Mouse (Mus musculus): ENCODE results near the gene Gps2. TPM values are rescaled to one million over a fixed set of nuclear protein-coding genes. Genes with fewer than 3 reads are reported as not detected.

Gene Gps2
- 20.7 and 21.7 TPM in 2 replicates for polyA plus RNA-seq (2021; fragmentation: Nextera tagmentation)
- long read RNA-seq, experiment 1, transcript Gps2-203 (11 exons, 1,159 nt), result major isoform, 6 of 16 reads
- long read RNA-seq, experiment 1, partial matches to known transcripts, result 4 of 16 reads
- long read RNA-seq, experiment 1, other reads (novel, unspliced or antisense), result 2 of 16 reads
- long read RNA-seq, experiment 2, transcript Gps2-203 (11 exons, 1,159 nt), result minor isoform, 11 of 58 reads
- long read RNA-seq, experiment 2, transcript Gps2-201 (10 exons, 1,220 nt), result major isoform, 30 of 58 reads
- long read RNA-seq, experiment 2, partial matches to known transcripts, result 11 of 58 reads
- long read RNA-seq, experiment 2, other reads (novel, unspliced or antisense), result 6 of 58 reads

GRCm38 (mm10) chr11:69913554-69914371 is at the start of gene Gps2:
TSS of gene Gps2 (plus strand) at chr11:69913888.

GRCm38 (mm10) chr11:69877878-69878277 is 35.8 kb upstream of the Gps2 start, which contains the start of gene Tmem95:
TSS of gene Tmem95 (minus strand) at chr11:69878018.

GRCm38 (mm10) chr11:69880853-69881603 is 32.7 kb upstream of the Gps2 start, which contains the start of gene Kctd11:
TSS of gene Kctd11 (minus strand) at chr11:69881406.

GRCm38 (mm10) chr11:69895291-69895690 is 18.4 kb upstream of the Gps2 start, which contains the start of gene Acap1:
TSS of gene Acap1 (minus strand) at chr11:69895539.

GRCm38 (mm10) chr11:69900471-69901405 is 12.9 kb upstream of the Gps2 start, which contains the start of the genes 2810408A11Rik and Neurl4:
TSS of gene 2810408A11Rik (minus strand) at chr11:69900987.
TSS of gene Neurl4 (plus strand) at chr11:69901072.

GRCm38 (mm10) chr11:69921114-69922011 is 7.7 kb downstream of the Gps2 start, which contains the start of gene Eif5a:
TSS of gene Eif5a (minus strand) at chr11:69921958.

GRCm38 (mm10) chr11:69935137-69935879 is 21.6 kb downstream of the Gps2 start, which contains the start of gene Ybx2:
TSS of gene Ybx2 (plus strand) at chr11:69935796.

GRCm38 (mm10) chr11:69948066-69948762 is 34.5 kb downstream of the Gps2 start, which contains the start of gene Slc2a4:
TSS of gene Slc2a4 (minus strand) at chr11:69948188.

GRCm38 (mm10) chr11:69964650-69965270 is 51.1 kb downstream of the Gps2 start, which contains the start of gene Cldn7:
TSS of gene Cldn7 (plus strand) at chr11:69964779.

Small RNA genes lying within 50 kb of the gene (microRNA-seq; reads per million reads assigned to microRNA genes)
- not detected for gene Mir6924

Other genes starting within 250 kb of the Gps2 start
- 18.4 and 22.2 TPM in 2 replicates for gene Cd68, start 247.7 kb upstream of the Gps2 start, polyA plus RNA-seq (2021; fragmentation: Nextera tagmentation)
- 177 and 178 TPM in 2 replicates for gene Eif4a1, start 241.5 kb upstream of the Gps2 start, polyA plus RNA-seq (2021; fragmentation: Nextera tagmentation)
- gene Senp3, start 231.8 kb upstream of the Gps2 start, polyA plus RNA-seq (2021; fragmentation: Nextera tagmentation), result 14.3 and 15.8 TPM in 2 replicates
- 3.6 and 4.5 TPM in 2 replicates for gene Tnfsf13, start 228.1 kb upstream of the Gps2 start, polyA plus RNA-seq (2021; fragmentation: Nextera tagmentation)
- 2.8 and 3.4 TPM in 2 replicates for gene Tnfsf12, start 218.0 kb upstream of the Gps2 start, polyA plus RNA-seq (2021; fragmentation: Nextera tagmentation)
- 1.9 and 2.8 TPM in 2 replicates for gene Tnfsfm13, start 217.8 kb upstream of the Gps2 start, polyA plus RNA-seq (2021; fragmentation: Nextera tagmentation)
- gene Polr2a, start 155.3 kb upstream of the Gps2 start, polyA plus RNA-seq (2021; fragmentation: Nextera tagmentation), result 6.6 and 7.7 TPM in 2 replicates
- 0.19 TPM in 1 of 2 replicates, not detected in the other for gene Slc35g3, start 151.9 kb upstream of the Gps2 start, polyA plus RNA-seq (2021; fragmentation: Nextera tagmentation)
- gene Zbtb4, start 148.0 kb upstream of the Gps2 start, polyA plus RNA-seq (2021; fragmentation: Nextera tagmentation), result 4.4 and 5.5 TPM in 2 replicates
- gene Chrnb1, start 117.9 kb upstream of the Gps2 start, polyA plus RNA-seq (2021; fragmentation: Nextera tagmentation), result 0.25 and 0.46 TPM in 2 replicates
- 3.7 and 3.9 TPM in 2 replicates for gene Fgf11, start 112.0 kb upstream of the Gps2 start, polyA plus RNA-seq (2021; fragmentation: Nextera tagmentation)
- gene Tmem102, start 108.3 kb upstream of the Gps2 start, polyA plus RNA-seq (2021; fragmentation: Nextera tagmentation), result 0.40 and 1.9 TPM in 2 replicates
- not detected in 2 replicates for gene Gm39566, start 98.6 kb upstream of the Gps2 start, polyA plus RNA-seq (2021; fragmentation: Nextera tagmentation)
- not detected in 2 replicates for gene Spem2, start 95.4 kb upstream of the Gps2 start, polyA plus RNA-seq (2021; fragmentation: Nextera tagmentation)
- gene Spem1, start 91.7 kb upstream of the Gps2 start, polyA plus RNA-seq (2021; fragmentation: Nextera tagmentation), result not detected in 2 replicates
- 10.5 and 10.6 TPM in 2 replicates for gene Nlgn2, start 76.1 kb upstream of the Gps2 start, polyA plus RNA-seq (2021; fragmentation: Nextera tagmentation)
- 460 and 516 TPM in 2 replicates for gene Tmem256, start 75.4 kb upstream of the Gps2 start, polyA plus RNA-seq (2021; fragmentation: Nextera tagmentation)
- gene Plscr3, start 67.5 kb upstream of the Gps2 start, polyA plus RNA-seq (2021; fragmentation: Nextera tagmentation), result 5.0 and 5.4 TPM in 2 replicates
- gene Tnk1, start 55.2 kb upstream of the Gps2 start, polyA plus RNA-seq (2021; fragmentation: Nextera tagmentation), result not detected in 2 replicates
- not detected in 2 replicates for gene Tmem95, start 35.9 kb upstream of the Gps2 start, polyA plus RNA-seq (2021; fragmentation: Nextera tagmentation)
- 0.63 and 0.64 TPM in 2 replicates for gene Kctd11, start 32.5 kb upstream of the Gps2 start, polyA plus RNA-seq (2021; fragmentation: Nextera tagmentation)
- not detected in 2 replicates for gene Acap1, start 18.3 kb upstream of the Gps2 start, polyA plus RNA-seq (2021; fragmentation: Nextera tagmentation)
- 0.24 and 0.34 TPM in 2 replicates for gene 2810408A11Rik, start 12.9 kb upstream of the Gps2 start, polyA plus RNA-seq (2021; fragmentation: Nextera tagmentation)
- 9.8 and 12.3 TPM in 2 replicates for gene Neurl4, start 12.8 kb upstream of the Gps2 start, polyA plus RNA-seq (2021; fragmentation: Nextera tagmentation)
- 766 and 767 TPM in 2 replicates for gene Eif5a, start 8.1 kb downstream of the Gps2 start, polyA plus RNA-seq (2021; fragmentation: Nextera tagmentation)
- 0.35 TPM in 1 of 2 replicates, not detected in the other for gene Ybx2, start 21.9 kb downstream of the Gps2 start, polyA plus RNA-seq (2021; fragmentation: Nextera tagmentation)
- gene Slc2a4, start 34.3 kb downstream of the Gps2 start, polyA plus RNA-seq (2021; fragmentation: Nextera tagmentation), result 0.43 and 0.93 TPM in 2 replicates
- gene Cldn7, start 50.9 kb downstream of the Gps2 start, polyA plus RNA-seq (2021; fragmentation: Nextera tagmentation), result not detected in 2 replicates
- gene Ctdnep1, start 67.3 kb downstream of the Gps2 start, polyA plus RNA-seq (2021; fragmentation: Nextera tagmentation), result 15.1 and 15.6 TPM in 2 replicates
- gene Elp5, start 68.6 kb downstream of the Gps2 start, polyA plus RNA-seq (2021; fragmentation: Nextera tagmentation), result 101 and 106 TPM in 2 replicates
- gene Gabarap, start 77.3 kb downstream of the Gps2 start, polyA plus RNA-seq (2021; fragmentation: Nextera tagmentation), result 359 and 408 TPM in 2 replicates
- gene Phf23, start 81.9 kb downstream of the Gps2 start, polyA plus RNA-seq (2021; fragmentation: Nextera tagmentation), result 8.8 and 10.5 TPM in 2 replicates
- gene Dvl2, start 86.7 kb downstream of the Gps2 start, polyA plus RNA-seq (2021; fragmentation: Nextera tagmentation), result 1.4 and 1.7 TPM in 2 replicates
- gene Acadvl, start 101.5 kb downstream of the Gps2 start, polyA plus RNA-seq (2021; fragmentation: Nextera tagmentation), result 61.5 and 64.6 TPM in 2 replicates
- gene Dlg4, start 103.1 kb downstream of the Gps2 start, polyA plus RNA-seq (2021; fragmentation: Nextera tagmentation), result 64.5 and 70.1 TPM in 2 replicates
- gene Asgr1, start 140.2 kb downstream of the Gps2 start, polyA plus RNA-seq (2021; fragmentation: Nextera tagmentation), result 0.48 and 2.2 TPM in 2 replicates
- not detected in 2 replicates for gene Asgr2, start 178.8 kb downstream of the Gps2 start, polyA plus RNA-seq (2021; fragmentation: Nextera tagmentation)
- 0.34 and 0.46 TPM in 2 replicates for gene Mgl2, start 216.4 kb downstream of the Gps2 start, polyA plus RNA-seq (2021; fragmentation: Nextera tagmentation)
- gene Clec10a, start 242.3 kb downstream of the Gps2 start, polyA plus RNA-seq (2021; fragmentation: Nextera tagmentation), result 0.34 and 0.69 TPM in 2 replicates

Data from layer of hippocampus, adult 6 months (tissue).